Mouse (Mus musculus): ENCODE data around the gene Zfp11.

GRCm38 (mm10) chr5:129621361-129621760 is 48.5 kb downstream of the Zfp11 start:
- no peak for TF ChIP-seq CTCF (IDR thresholded peaks at IDR 0.05; ENCODE audit: extremely low read depth, insufficient read depth, insufficient read length, insufficient replicate concordance)
- no peak for TF ChIP-seq POLR2A (IDR thresholded peaks at IDR 0.05; ENCODE audit: low read depth, low read length)
